Mouse (Mus musculus) right cerebral cortex, postnatal 25 days (tissue): ENCODE measurements around the gene Wdr24.
A peak's percentile ranks its signal among the peaks of the same experiment; 100 is the strongest.

ENCODE experiments used
- DNase-seq: peaks from one replicate; pipeline ENCODE4 v3.0.0; 2022

Gene Wdr24

GRCm38 (mm10) chr17:25808028-25808427 lies 15.4 kb upstream of the Wdr24 start:
- DNase-seq, result no peak

GRCm38 (mm10) chr17:25808789-25809605 lies 14.4 kb upstream of the Wdr24 start, which contains the start of gene Fbxl16:
TSS of gene Fbxl16 (plus strand) at chr17:25809085.
- DNase-seq, result peak; percentile 94

- peak; percentile 64 for DNase-seq
Observed at GRCm38 (mm10) chr17:25809606-25810340, 13.7 kb upstream of the Wdr24 start.

GRCm38 (mm10) chr17:25810890-25811289 lies 12.5 kb upstream of the Wdr24 start:
- no peak for DNase-seq

GRCm38 (mm10) chr17:25813471-25813870 lies 10.0 kb upstream of the Wdr24 start:
- DNase-seq, result peak; percentile 88

GRCm38 (mm10) chr17:25817662-25818061 lies 5.8 kb upstream of the Wdr24 start:
- no peak for DNase-seq

- no peak for DNase-seq
Observed at GRCm38 (mm10) chr17:25818851-25819780, 4.3 kb upstream of the Wdr24 start.

- no peak for DNase-seq
Observed at GRCm38 (mm10) chr17:25824362-25825142, 1.1 kb downstream of the Wdr24 start.

- no peak for DNase-seq
Observed at GRCm38 (mm10) chr17:25825311-25825710, 1.9 kb downstream of the Wdr24 start.

- DNase-seq, result no peak
Observed at GRCm38 (mm10) chr17:25825984-25826570, 2.6 kb downstream of the Wdr24 start.

- no peak for DNase-seq
Observed at GRCm38 (mm10) chr17:25827011-25827410, 3.6 kb downstream of the Wdr24 start.

GRCm38 (mm10) chr17:25827546-25828222 lies 4.3 kb downstream of the Wdr24 start:
- no peak for DNase-seq

GRCm38 (mm10) chr17:25828223-25828594 lies 4.8 kb downstream of the Wdr24 start:
- DNase-seq, result no peak

GRCm38 (mm10) chr17:25828712-25829557 lies 5.5 kb downstream of the Wdr24 start, which contains the start of gene Jmjd8:
TSS of gene Jmjd8 (plus strand) at chr17:25828867.
- DNase-seq, result peak; percentile 86

- no peak for DNase-seq
Observed at GRCm38 (mm10) chr17:25829558-25830017, 6.2 kb downstream of the Wdr24 start.

- no peak for DNase-seq
Observed at GRCm38 (mm10) chr17:25830200-25830753, 6.8 kb downstream of the Wdr24 start.

GRCm38 (mm10) chr17:25830806-25831431 lies 7.5 kb downstream of the Wdr24 start:
- DNase-seq, result no peak

GRCm38 (mm10) chr17:25831451-25832281 lies 8.2 kb downstream of the Wdr24 start:
- no peak for DNase-seq
